15 mouse cellular contexts compared by ENCODE assay signal in genomic region chr10:111787175-111787574, GRCm38 (mm10).
DNase-seq lines count a peak whose midpoint lies in the region; ATAC-seq and TF ChIP-seq lines count a peak whose summit lies in the region.
"Had no signal": no experiment of that assay in that cellular context is flagged by ENCODE, and none has a peak within 500 bp of the region (broad histone marks: within the 10 kb centered on the region; RNA-seq: fewer than 3 reads in every experiment).

No protein-coding gene starts in this region.

- no peaks in the 10 kb centered on the region for H3K9me3 ChIP-seq in forebrain, embryonic 12.5 days
- no peaks in the 10 kb centered on the region for H3K9me3 ChIP-seq in forebrain, embryonic 10.5 days
- no peaks in the 10 kb centered on the region for H3K9me3 ChIP-seq in embryonic facial prominence, embryonic 13.5 days
- no peaks in the 10 kb centered on the region for H3K9me3 ChIP-seq in midbrain, embryonic 13.5 days
- H3K9me3 ChIP-seq: limb, embryonic 12.5 days had no signal

- H3K4me1 ChIP-seq in forebrain, embryonic 12.5 days: peaks cover 14% of the 10 kb centered on the region; the same call in 1 of the 2 replicates
- H3K4me1 ChIP-seq in forebrain, embryonic 10.5 days: peaks cover 21% of the 10 kb centered on the region
- peaks cover 34% of the 10 kb centered on the region for H3K4me1 ChIP-seq in embryonic facial prominence, embryonic 13.5 days
- peaks cover 6% of the 10 kb centered on the region; the same call in 1 of the 2 replicates for H3K4me1 ChIP-seq in midbrain, embryonic 13.5 days (replicated peaks)

- H3K27me3 ChIP-seq in forebrain, embryonic 12.5 days: no peaks in the 10 kb centered on the region
- no peaks in the 10 kb centered on the region for H3K27me3 ChIP-seq in forebrain, embryonic 10.5 days (ENCODE audit: poor library complexity, severe bottlenecking)
- H3K27me3 ChIP-seq in C2C12 (ENCODE audit: control insufficient read depth, insufficient read depth, insufficient read length): no peaks in the 10 kb centered on the region
- no peaks in the 10 kb centered on the region for H3K27me3 ChIP-seq in embryonic facial prominence, embryonic 13.5 days
- H3K27me3 ChIP-seq in midbrain, embryonic 13.5 days: no peaks in the 10 kb centered on the region
- H3K27me3 ChIP-seq: limb, embryonic 12.5 days had no signal

- no peak for TF ChIP-seq CTCF in C2C12 (IDR thresholded peaks at IDR 0.05; ENCODE audit: control insufficient read depth, insufficient read depth, insufficient read length)

- WGBS in forebrain, embryonic 12.5 days: 75% methylated on average over 9 of the region's 9 CpGs
- 75% methylated on average over 9 of the region's 9 CpGs for WGBS in forebrain, embryonic 10.5 days
- 19% methylated on average over 9 of the region's 9 CpGs for WGBS in embryonic facial prominence, embryonic 13.5 days
- WGBS in midbrain, embryonic 13.5 days: 57% methylated on average over 9 of the region's 9 CpGs

- H3K27ac ChIP-seq in forebrain, embryonic 12.5 days: no peak overlapping the region
- no peak overlapping the region for H3K27ac ChIP-seq in forebrain, embryonic 10.5 days
- H3K27ac ChIP-seq in embryonic facial prominence, embryonic 13.5 days: peak overlapping the region; percentile 22; the same call in 1 of the 2 replicates
- H3K27ac ChIP-seq in midbrain, embryonic 13.5 days: peak overlapping the region; percentile 6
- H3K27ac ChIP-seq: limb, embryonic 12.5 days had no signal

- H3K9ac ChIP-seq in forebrain, embryonic 12.5 days: no peak overlapping the region
- H3K9ac ChIP-seq in embryonic facial prominence, embryonic 13.5 days: no peak overlapping the region
- H3K9ac ChIP-seq in midbrain, embryonic 13.5 days (replicated peaks): no peak overlapping the region
- H3K9ac ChIP-seq: limb, embryonic 12.5 days had no signal

- no peaks in the 10 kb centered on the region for H3K36me3 ChIP-seq in forebrain, embryonic 12.5 days (replicated peaks)
- no peaks in the 10 kb centered on the region for H3K36me3 ChIP-seq in forebrain, embryonic 10.5 days (replicated peaks)
- H3K36me3 ChIP-seq in C2C12 (ENCODE audit: control insufficient read depth, insufficient read depth): no peaks in the 10 kb centered on the region
- H3K36me3 ChIP-seq in embryonic facial prominence, embryonic 13.5 days: no peaks in the 10 kb centered on the region
- H3K36me3 ChIP-seq in midbrain, embryonic 13.5 days: no peaks in the 10 kb centered on the region
- H3K36me3 ChIP-seq: limb, embryonic 12.5 days had no signal

- H3K4me2 ChIP-seq in forebrain, embryonic 12.5 days: no peak overlapping the region
- H3K4me2 ChIP-seq in embryonic facial prominence, embryonic 13.5 days: peak overlapping the region; percentile 46
- H3K4me2 ChIP-seq in midbrain, embryonic 13.5 days (replicated peaks): 0 out of 2 replicates have a peak overlapping the region, but pooled peaks have one; percentile 5
- H3K4me2 ChIP-seq: limb, embryonic 12.5 days had no signal

- DNase-seq in forebrain, embryonic 10.5 days (ENCODE audit: extremely low spot score, low spot score): no peak
- DNase-seq in thymus, postnatal 25 days: no peak
- DNase-seq in adrenal gland, postnatal 25 days: no peak
- DNase-seq in frontal cortex, postnatal 25 days (ENCODE audit: low spot score in 2 of 2): no peak
- DNase-seq: adrenal gland, adult 2 months; cerebellum, postnatal 25 days; heart, postnatal 4 days; kidney, adult 8-10 months; lung, postnatal 36 days; thymus, postnatal 4 days had no signal

- H3ac ChIP-seq in C2C12 (ENCODE audit: control insufficient read depth, insufficient read length, low read depth): no peak overlapping the region

- no peaks in the 10 kb centered on the region for H3K79me2 ChIP-seq in C2C12 (ENCODE audit: control insufficient read depth, insufficient read depth)

- no peaks in the 10 kb centered on the region for H3K79me3 ChIP-seq in C2C12 (ENCODE audit: low read depth)

- no peak overlapping the region for H3K4me3 ChIP-seq in forebrain, embryonic 12.5 days (replicated peaks)
- no peak overlapping the region for H3K4me3 ChIP-seq in forebrain, embryonic 10.5 days
- H3K4me3 ChIP-seq in C2C12 (ENCODE audit: insufficient read depth, poor library complexity, severe bottlenecking): no peak overlapping the region
- no peak overlapping the region for H3K4me3 ChIP-seq in embryonic facial prominence, embryonic 13.5 days
- H3K4me3 ChIP-seq in midbrain, embryonic 13.5 days (replicated peaks): no peak overlapping the region
- H3K4me3 ChIP-seq: limb, embryonic 12.5 days had no signal

- ATAC-seq in forebrain, embryonic 12.5 days (ENCODE audit: low FRiP score): 0 out of 2 replicates have a peak, but pooled peaks have one; percentile 30
- 0 out of 2 replicates have a peak, but pooled peaks have one; percentile 27 for ATAC-seq in embryonic facial prominence, embryonic 13.5 days (ENCODE audit: insufficient number of reproducible peaks, insufficient read depth, low FRiP score, low TSS enrichment, low read depth)
- peak; percentile 74 for ATAC-seq in midbrain, embryonic 13.5 days

TF ChIP-seq in C2C12, 6 proteins besides CTCF, POLR2A, EP300 and RAD21:
- TF ChIP-seq FOSL1 (IDR thresholded peaks at IDR 0.05; ENCODE audit: insufficient read depth, low read length, poor library complexity, severe bottlenecking) (no peak), MYOD1 (IDR thresholded peaks at IDR 0.05; ENCODE audit: control insufficient read depth, insufficient read length, low read depth) (peak; percentile 88)

Comparison
In these comparisons a context has a peak if more than half of its experiments do, and no peak if none do; other contexts are left out.
1. H3K27ac ChIP-seq: peak in embryonic facial prominence, embryonic 13.5 days (single experiment) and midbrain, embryonic 13.5 days (single experiment); none in forebrain, embryonic 12.5 days (single experiment) and forebrain, embryonic 10.5 days (single experiment).
2. Peak in every context shown above with its lines, with median percentiles within 50 percentile points of each other: ATAC-seq.